Mouse (Mus musculus): ENCODE data around the gene Dhx40.

- TF ChIP-seq CTCF (IDR thresholded peaks at IDR 0.05; ENCODE audit: borderline replicate concordance, extremely low read depth, insufficient read depth, insufficient read length), result no peak
- TF ChIP-seq POLR2A (IDR thresholded peaks at IDR 0.05; ENCODE audit: borderline replicate concordance, extremely low read depth, insufficient read depth, insufficient read length, poor library complexity, severe bottlenecking), result no peak
These were observed 507 bp downstream of the Dhx40 start for GRCm38 (mm10) chr11:86807001-86807477.
